8 mouse cellular contexts compared by ENCODE assay signal in genomic region chr13:110394291-110395178, GRCm38 (mm10). TPM values are rescaled to one million over a fixed set of nuclear protein-coding genes. Genes with fewer than 3 reads are reported as not detected.
DNase-seq lines count a peak whose midpoint lies in the region; ATAC-seq and TF ChIP-seq lines count a peak whose summit lies in the region.

Gene Plk2, plus strand, starts transcription at chr13:110395046.

- peak within 1 kb of the TSS; percentile 92 for H3ac ChIP-seq in C2C12 (ENCODE audit: control insufficient read depth, insufficient read length, low read depth)

- ATAC-seq in heart, embryonic 12.5 days (ENCODE audit: insufficient number of reproducible peaks, low FRiP score), result peak; percentile 93
- peak; percentile 95 for ATAC-seq in kidney, embryonic 16.5 days (ENCODE audit: low FRiP score, low TSS enrichment)

- H3K9me3 ChIP-seq in erythroblast, embryonic 14.5 days (ENCODE audit: control insufficient read depth, low read length), result peaks cover 2% of the 10 kb centered on the region; the same call in 1 of the 2 replicates
- no peaks in the 10 kb centered on the region for H3K9me3 ChIP-seq in heart, embryonic 12.5 days (replicated peaks)
- peaks cover 2% of the 10 kb centered on the region; the same call in 1 of the 2 replicates for H3K9me3 ChIP-seq in kidney, embryonic 16.5 days (ENCODE audit: low read length)

- H3K4me2 ChIP-seq in heart, embryonic 12.5 days, result peak within 1 kb of the TSS; percentile 85
- H3K4me2 ChIP-seq in kidney, embryonic 16.5 days (replicated peaks; ENCODE audit: low read depth, low read length), result peak within 1 kb of the TSS; percentile 74

- peak within 1 kb of the TSS; percentile 82 for H3K4me3 ChIP-seq in C2C12 (ENCODE audit: insufficient read depth, poor library complexity, severe bottlenecking)
- H3K4me3 ChIP-seq in erythroblast, embryonic 14.5 days (replicated peaks), result peak within 1 kb of the TSS; percentile 59
- peak within 1 kb of the TSS; percentile 97 for H3K4me3 ChIP-seq in heart, embryonic 12.5 days
- peak within 1 kb of the TSS; percentile 80 for H3K4me3 ChIP-seq in kidney, embryonic 16.5 days (ENCODE audit: low read length)

- H3K36me3 ChIP-seq in C2C12 (ENCODE audit: control insufficient read depth, insufficient read depth), result peaks cover 37% of the 10 kb centered on the region
- H3K36me3 ChIP-seq in erythroblast, embryonic 14.5 days (ENCODE audit: control insufficient read depth), result no peaks in the 10 kb centered on the region; the same call in 1 of the 2 replicates
- peaks cover 29% of the 10 kb centered on the region for H3K36me3 ChIP-seq in heart, embryonic 12.5 days
- peaks cover 21% of the 10 kb centered on the region for H3K36me3 ChIP-seq in kidney, embryonic 16.5 days (ENCODE audit: insufficient read depth, low read length)

- H3K79me3 ChIP-seq in C2C12 (ENCODE audit: low read depth), result peaks cover 40% of the 10 kb centered on the region

- peak within 1 kb of the TSS; percentile 100 for H3K9ac ChIP-seq in heart, embryonic 12.5 days
- H3K9ac ChIP-seq in kidney, embryonic 16.5 days (replicated peaks; ENCODE audit: low read length), result peak within 1 kb of the TSS; percentile 85

- peaks cover 13% of the 10 kb centered on the region for H3K4me1 ChIP-seq in erythroblast, embryonic 14.5 days (ENCODE audit: control insufficient read depth)
- peaks cover 33% of the 10 kb centered on the region for H3K4me1 ChIP-seq in heart, embryonic 12.5 days (replicated peaks)
- peaks cover 5% of the 10 kb centered on the region for H3K4me1 ChIP-seq in kidney, embryonic 16.5 days (ENCODE audit: insufficient read depth, low read length)

- H3K27me3 ChIP-seq in C2C12 (ENCODE audit: control insufficient read depth, insufficient read depth, insufficient read length), result no peaks in the 10 kb centered on the region
- H3K27me3 ChIP-seq in erythroblast, embryonic 14.5 days (ENCODE audit: control insufficient read depth), result peaks cover 40% of the 10 kb centered on the region
- H3K27me3 ChIP-seq in heart, embryonic 12.5 days (replicated peaks), result no peaks in the 10 kb centered on the region
- no peaks in the 10 kb centered on the region for H3K27me3 ChIP-seq in kidney, embryonic 16.5 days (ENCODE audit: insufficient read depth, low read length)

- DNase-seq in brain, embryonic 18.5 days (ENCODE audit: low read depth, low spot score), result peak; percentile 82
- peak; percentile 85 for DNase-seq in liver
- peak; percentile 63 to 92 for DNase-seq in monocyte, adult 2 months (ENCODE audit: low read depth in 1 of 2, low spot score in 2 of 2)
- peak; percentile 80 to 83 for DNase-seq in spleen, postnatal 14 days (ENCODE audit: low spot score in 2 of 2)

- under 1% methylated on average over 71 of the region's 71 CpGs for WGBS in heart, embryonic 12.5 days
- WGBS in kidney, embryonic 16.5 days, result under 1% methylated on average over 70 of the region's 71 CpGs

- TF ChIP-seq CTCF in C2C12 (IDR thresholded peaks at IDR 0.05; ENCODE audit: control insufficient read depth, insufficient read depth, insufficient read length), result peak; percentile 26

- H3K27ac ChIP-seq in heart, embryonic 12.5 days (ENCODE audit: poor library complexity, severe bottlenecking), result peak within 1 kb of the TSS; percentile 90
- H3K27ac ChIP-seq in kidney, embryonic 16.5 days (ENCODE audit: low read length), result peak within 1 kb of the TSS; percentile 83

- H3K79me2 ChIP-seq in C2C12 (ENCODE audit: control insufficient read depth, insufficient read depth), result peaks cover 48% of the 10 kb centered on the region

TF ChIP-seq in C2C12, 6 proteins besides CTCF, POLR2A, EP300 and RAD21:
- TF ChIP-seq MAX (IDR thresholded peaks at IDR 0.05) (peak; percentile 73), FOSL1 (IDR thresholded peaks at IDR 0.05; ENCODE audit: insufficient read depth, low read length, poor library complexity, severe bottlenecking) (no peak)

RNA-seq across cellular contexts. Expression of gene Plk2, which starts in this region (rescaled TPM):
- 48.8 TPM for polyA plus RNA-seq in C2C12 (2012; fragmentation: generic; extraction: Trizol)
- 0.05 TPM in 1 of 2 replicates, not detected in the other for polyA plus RNA-seq in erythroblast, embryonic 14.5 days (2012)
- 168 and 171 TPM in 2 replicates for polyA plus RNA-seq in heart, embryonic 12.5 days (2016; fragmentation: Nextera tagmentation; extraction: Ambion mirVana)
- 89.4 and 91.2 TPM in 2 replicates for polyA plus RNA-seq in kidney, embryonic 16.5 days (2015; fragmentation: Nextera tagmentation; extraction: Ambion mirVana)

Comparison
In these comparisons a context has a peak if more than half of its experiments do, and no peak if none do; other contexts are left out.
1. Peak in every context shown above with its lines: DNase-seq, ATAC-seq, H3K4me3 ChIP-seq and H3K27ac ChIP-seq.
2. RNA of gene Plk2 (polyA plus RNA-seq): 168 to 171 TPM in heart, embryonic 12.5 days, 89.4 to 91.2 TPM in kidney, embryonic 16.5 days and 48.8 TPM in C2C12 (single experiment); 0.05 TPM in erythroblast, embryonic 14.5 days; every median in the first group is over 10 times any median in the second.